Mouse (Mus musculus) heart, embryonic 14.5 days (tissue): Measurements from ENCODE around the gene Slc35a2. TPM values are rescaled to one million over a fixed set of nuclear protein-coding genes. Genes with fewer than 3 reads are reported as not detected.
"Not testable (repeated sequence)": the region's sequence is repeated elsewhere in the genome, so short reads cannot be mapped to it uniquely, and the experiment has no call there.

ENCODE experiments used
- ATAC-seq: fragments of 200-750 bp; cut with Nextera tagmentation; 2 replicates; pipeline ENCODE4 v1.8.0; 2017; ENCODE audit warnings: low read depth, moderate TSS enrichment; ENCODE audit not compliant: insufficient number of reproducible peaks, insufficient read depth, low FRiP score
- H3K27ac ChIP-seq, 2 experiments: fragments of 200-500 bp in 1 of 2; fragments of 300-500 bp in 1 of 2; sonication (generic) in 1 of 2; replicated peaks in 1 of 2; 2 replicates each; pipeline ENCODE4 v1.5.1; 2012 to 2014; ENCODE audit warnings: low read depth in 2 of 2, low read length in 2 of 2, control low read depth in 1 of 2, mild to moderate bottlenecking in 1 of 2, mixed read lengths in 1 of 2; ENCODE audit not compliant: control insufficient read depth in 1 of 2, insufficient read depth in 1 of 2
- H3K27me3 ChIP-seq: fragments of 300-500 bp; sonication (generic); 2 replicates; pipeline ENCODE4 v1.6.1; 2014; ENCODE audit warnings: mild to moderate bottlenecking, low read length, control low read depth; ENCODE audit not compliant: control insufficient read depth, insufficient read depth
- H3K36me3 ChIP-seq: fragments of 300-500 bp; sonication (generic); 2 replicates; pipeline ENCODE4 v1.6.1; 2014; ENCODE audit warnings: mild to moderate bottlenecking, control low read depth, low read length, mixed read lengths; ENCODE audit not compliant: control insufficient read depth, insufficient read depth
- H3K4me1 ChIP-seq, 2 experiments: fragments of 200-500 bp in 1 of 2; fragments of 300-500 bp in 1 of 2; sonication (generic) in 1 of 2; 2 replicates each; pipeline ENCODE4 v1.6.1; 2012 to 2014; ENCODE audit warnings: low read length in 2 of 2, control low read depth in 1 of 2, mixed read lengths in 1 of 2; ENCODE audit not compliant: control insufficient read depth in 2 of 2, insufficient read depth in 2 of 2
- H3K4me2 ChIP-seq: fragments of 300-500 bp; sonication (generic); 2 replicates; pipeline ENCODE4 v1.6.1; 2014; ENCODE audit warnings: mild to moderate bottlenecking, low read length
- H3K4me3 ChIP-seq, 2 experiments: fragments of 200-500 bp in 1 of 2; fragments of 300-500 bp in 1 of 2; sonication (generic) in 1 of 2; 2 replicates each; pipeline ENCODE4 v1.5.1; 2012 to 2014; ENCODE audit warnings: low read length in 2 of 2, mild to moderate bottlenecking in 2 of 2, control low read depth in 1 of 2, low read depth in 1 of 2, moderate library complexity in 1 of 2; ENCODE audit not compliant: control insufficient read depth in 1 of 2, insufficient read depth in 1 of 2
- H3K9ac ChIP-seq: fragments of 300-500 bp; sonication (generic); 2 replicates; pipeline ENCODE4 v1.6.1; 2014; ENCODE audit warnings: mild to moderate bottlenecking, low read length
- H3K9me3 ChIP-seq: fragments of 300-500 bp; sonication (generic); 2 replicates; pipeline ENCODE4 v1.6.1; 2016; ENCODE audit warnings: low read length, control low read depth; ENCODE audit not compliant: control insufficient read depth
- WGBS: fragments of 180-500 bp; shearing (Covaris S2); extraction: QIAGEN DNeasy Blood & Tissue Kit; methylation state at CpG from one replicate; pipeline ENCODE4 v1.1.7; 2014; 5-methylcytosine and 5-hydroxymethylcytosine counted together
- polyA plus RNA-seq: library from polyadenylated mRNA; unstranded; fragments of >200 nt; fragmentation: Nextera tagmentation; extraction: Ambion mirVana; gene quantifications from 2 replicates; pipeline ENCODE4 v1.2.1, GENCODE M21; 2014

Slc35a2 gene
- polyA plus RNA-seq, 1 experiment from 2014 or later: 18.3 TPM

- H3K9ac ChIP-seq, H3K9me3 ChIP-seq, H3K27me3 ChIP-seq, H3K27ac ChIP-seq, H3K4me1 ChIP-seq, ATAC-seq, H3K4me2 ChIP-seq, H3K4me3 ChIP-seq: not testable (repeated sequence)
- WGBS: 85% methylated on average over 4 of the region's 4 CpGs
- peaks cover 17% of the 10 kb centered on the region for H3K36me3 ChIP-seq
Measured at GRCm38 (mm10) chrX:7909242-7909641, 25.4 kb downstream of the Slc35a2 start, which contains the start of gene Gm10490. Gm10490 (plus strand) TSS chrX:7909542.

- Histone ChIP-seq H3K9ac (no peak overlapping the region), H3K4me3 (no peak overlapping the region), H3K9me3 (no peaks in the 10 kb centered on the region), H3K27ac (no peak overlapping the region), H3K27me3 (no peaks in the 10 kb centered on the region), H3K4me2 (no peak overlapping the region), H3K36me3 (peaks cover 17% of the 10 kb centered on the region), H3K4me1 (no peaks in the 10 kb centered on the region)
- WGBS: 63% methylated on average over 6 of the region's 6 CpGs
- no peak for ATAC-seq
Measured at GRCm38 (mm10) chrX:7910473-7910872, 26.6 kb downstream of the Slc35a2 start.

GRCm38 (mm10) chrX:7915669-7916068 lies 31.8 kb downstream of the Slc35a2 start:
- 23% methylated on average over 3 of the region's 3 CpGs for WGBS
- not testable (repeated sequence) for H3K4me2 ChIP-seq, H3K27ac ChIP-seq, H3K36me3 ChIP-seq, ATAC-seq, H3K4me1 ChIP-seq, H3K4me3 ChIP-seq, H3K9ac ChIP-seq, H3K9me3 ChIP-seq
- peaks cover 19% of the 10 kb centered on the region for H3K27me3 ChIP-seq

- not testable (repeated sequence) for H3K4me3 ChIP-seq, H3K27ac ChIP-seq, ATAC-seq, H3K36me3 ChIP-seq, H3K9me3 ChIP-seq, H3K9ac ChIP-seq, H3K4me2 ChIP-seq, H3K4me1 ChIP-seq
- H3K27me3 ChIP-seq: peaks cover 42% of the 10 kb centered on the region
- 63% methylated on average over 6 of the region's 6 CpGs for WGBS
Measured at GRCm38 (mm10) chrX:7917960-7918359, 34.1 kb downstream of the Slc35a2 start.

GRCm38 (mm10) chrX:7919601-7920383 lies 36.0 kb downstream of the Slc35a2 start, which contains the start of gene Pcsk1n:
Pcsk1n (plus strand) TSS chrX:7919822.
- H3K4me2 ChIP-seq: peak within 1 kb of the TSS; percentile 38
- 0 out of 4 replicates have a peak within 1 kb of the TSS, but pooled peaks of 1 of the 2 experiments have one; percentile 6 for H3K4me3 ChIP-seq
- H3K27ac ChIP-seq: no peak within 1 kb of the TSS
- peaks cover 59% of the 10 kb centered on the region for H3K27me3 ChIP-seq
- no peaks in the 10 kb centered on the region for H3K9me3 ChIP-seq
- no peak within 1 kb of the TSS for H3K9ac ChIP-seq
- no peaks in the 10 kb centered on the region for H3K36me3 ChIP-seq
- WGBS: 13% methylated on average over 36 of the region's 40 CpGs
- ATAC-seq: no peak
- no peaks in the 10 kb centered on the region for H3K4me1 ChIP-seq

GRCm38 (mm10) chrX:7922032-7922431 lies 38.2 kb downstream of the Slc35a2 start:
- H3K4me1 ChIP-seq: no peaks in the 10 kb centered on the region
- peak overlapping the region; percentile 59 for H3K4me2 ChIP-seq
- H3K36me3 ChIP-seq: no peaks in the 10 kb centered on the region
- H3K9me3 ChIP-seq: no peaks in the 10 kb centered on the region
- H3K27me3 ChIP-seq: peaks cover 79% of the 10 kb centered on the region
- H3K4me3 ChIP-seq: peak overlapping the region; percentile 28 to 31
- no peak overlapping the region for H3K27ac ChIP-seq
- H3K9ac ChIP-seq: no peak overlapping the region
- no peak for ATAC-seq
- 17% methylated on average over 41 of the region's 48 CpGs for WGBS

- H3K4me2 ChIP-seq: no peak overlapping the region
- no peak overlapping the region for H3K9ac ChIP-seq
- 66% methylated on average over 6 of the region's 6 CpGs for WGBS
- no peak overlapping the region for H3K4me3 ChIP-seq
- ATAC-seq: no peak
- no peaks in the 10 kb centered on the region for H3K9me3 ChIP-seq
- no peak overlapping the region for H3K27ac ChIP-seq
- H3K27me3 ChIP-seq: peaks cover 69% of the 10 kb centered on the region
- H3K36me3 ChIP-seq: peaks cover 12% of the 10 kb centered on the region; the same call in 1 of the 2 replicates
- H3K4me1 ChIP-seq: no peaks in the 10 kb centered on the region
Measured at GRCm38 (mm10) chrX:7926266-7926665, 42.4 kb downstream of the Slc35a2 start.
